Mouse (Mus musculus): ENCODE data around the gene Mrtfb. TPM values are rescaled to one million over a fixed set of nuclear protein-coding genes. Genes with fewer than 3 reads are reported as not detected.
"Not testable (repeated sequence)": the region's sequence is repeated elsewhere in the genome, so short reads cannot be mapped to it uniquely, and the experiment has no call there.

The Mrtfb gene
- polyA plus RNA-seq, 1 experiment from 2014 or later: 9.9 TPM

GRCm38 (mm10) chr16:13286425-13286824 is 30.1 kb downstream of the Mrtfb start:
- not testable (repeated sequence) for H3K27me3 ChIP-seq (replicated peaks); H3K27ac ChIP-seq (replicated peaks); ATAC-seq (ENCODE audit: low FRiP score); H3K4me3 ChIP-seq (replicated peaks); H3K9me3 ChIP-seq (replicated peaks); H3K36me3 ChIP-seq; H3K9ac ChIP-seq (replicated peaks); H3K4me1 ChIP-seq; H3K4me2 ChIP-seq

GRCm38 (mm10) chr16:13297860-13298259 is 41.6 kb downstream of the Mrtfb start:
- no peak overlapping the region for H3K27ac ChIP-seq (replicated peaks)
- H3K4me2 ChIP-seq: no peak overlapping the region
- no peak for ATAC-seq (ENCODE audit: low FRiP score)
- H3K4me3 ChIP-seq (replicated peaks): no peak overlapping the region
- H3K9ac ChIP-seq (replicated peaks): no peak overlapping the region
- no peaks in the 10 kb centered on the region for H3K4me1 ChIP-seq
- no peaks in the 10 kb centered on the region for H3K27me3 ChIP-seq (replicated peaks)
- no peaks in the 10 kb centered on the region for H3K9me3 ChIP-seq (replicated peaks)
- 59% methylated on average over 1 of the region's 1 CpGs for WGBS
- H3K36me3 ChIP-seq: peaks cover 3% of the 10 kb centered on the region; the same call in 1 of the 2 replicates

- Histone ChIP-seq H3K9ac (replicated peaks) (no peak overlapping the region), H3K4me1 (no peaks in the 10 kb centered on the region), H3K4me3 (replicated peaks) (no peak overlapping the region), H3K9me3 (replicated peaks) (no peaks in the 10 kb centered on the region), H3K4me2 (no peak overlapping the region), H3K36me3 (peaks cover 3% of the 10 kb centered on the region; the same call in 1 of the 2 replicates), H3K27ac (replicated peaks) (no peak overlapping the region), H3K27me3 (replicated peaks) (no peaks in the 10 kb centered on the region)
- ATAC-seq (ENCODE audit: low FRiP score): no peak
- 81% methylated on average over 2 of the region's 2 CpGs for WGBS
These were observed 42.7 kb downstream of the Mrtfb start for GRCm38 (mm10) chr16:13298991-13299390.

- Histone ChIP-seq H3K9ac (replicated peaks) (no peak overlapping the region), H3K4me1 (no peaks in the 10 kb centered on the region), H3K4me3 (replicated peaks) (no peak overlapping the region), H3K4me2 (no peak overlapping the region), H3K9me3 (replicated peaks) (no peaks in the 10 kb centered on the region), H3K27me3 (replicated peaks) (no peaks in the 10 kb centered on the region), H3K27ac (replicated peaks) (0 out of 2 replicates have a peak overlapping the region, but pooled peaks have one; percentile 37), H3K36me3 (no peaks in the 10 kb centered on the region)
- WGBS: 92% methylated on average over 3 of the region's 3 CpGs
- no peak for ATAC-seq (ENCODE audit: low FRiP score)
These were observed 49.9 kb downstream of the Mrtfb start for GRCm38 (mm10) chr16:13306065-13306695.

GRCm38 (mm10) chr16:13310096-13310683 is 53.9 kb downstream of the Mrtfb start:
- Histone ChIP-seq H3K9ac (replicated peaks) (no peak overlapping the region), H3K27ac (replicated peaks) (no peak overlapping the region), H3K4me2 (no peak overlapping the region), H3K36me3 (no peaks in the 10 kb centered on the region), H3K4me1 (no peaks in the 10 kb centered on the region), H3K9me3 (replicated peaks) (no peaks in the 10 kb centered on the region), H3K27me3 (replicated peaks) (no peaks in the 10 kb centered on the region), H3K4me3 (replicated peaks) (no peak overlapping the region)
- no peak for ATAC-seq (ENCODE audit: low FRiP score)
- 66% methylated on average over 1 of the region's 1 CpGs for WGBS

DNA sequence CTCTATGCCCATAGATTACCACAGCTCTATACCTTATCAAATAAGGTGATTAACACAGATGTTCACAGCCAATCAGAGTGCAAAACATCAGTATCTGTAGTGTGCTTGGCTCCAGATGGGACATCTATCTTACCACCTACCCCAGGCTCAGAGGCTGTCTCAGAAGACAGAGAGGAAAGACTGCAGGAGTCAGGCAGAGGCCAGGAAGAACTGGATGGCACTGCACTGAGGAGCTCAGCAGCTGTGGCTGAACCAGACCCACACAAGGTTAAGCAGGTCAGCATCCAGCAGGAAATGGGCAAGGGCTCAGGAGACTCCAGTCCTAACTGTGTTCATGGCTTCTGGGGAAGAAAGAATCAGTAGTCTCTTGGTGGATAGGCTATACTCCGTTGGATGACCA is 55.1 kb downstream of the Mrtfb start:
- Histone ChIP-seq H3K36me3 (no peaks in the 10 kb centered on the region), H3K9ac (replicated peaks) (no peak overlapping the region), H3K9me3 (replicated peaks) (no peaks in the 10 kb centered on the region), H3K4me2 (no peak overlapping the region), H3K4me1 (no peaks in the 10 kb centered on the region), H3K27ac (replicated peaks) (no peak overlapping the region), H3K4me3 (replicated peaks) (no peak overlapping the region), H3K27me3 (replicated peaks) (no peaks in the 10 kb centered on the region)
- 94% methylated on average over 1 of the region's 1 CpGs for WGBS
- no peak for ATAC-seq (ENCODE audit: low FRiP score)

GRCm38 (mm10) chr16:13313096-13313719 is 56.9 kb downstream of the Mrtfb start:
- Histone ChIP-seq H3K4me1 (no peaks in the 10 kb centered on the region), H3K27ac (replicated peaks) (no peak overlapping the region), H3K9me3 (replicated peaks) (no peaks in the 10 kb centered on the region), H3K36me3 (no peaks in the 10 kb centered on the region), H3K4me3 (replicated peaks) (no peak overlapping the region), H3K9ac (replicated peaks) (no peak overlapping the region), H3K4me2 (no peak overlapping the region), H3K27me3 (replicated peaks) (no peaks in the 10 kb centered on the region)
- ATAC-seq (ENCODE audit: low FRiP score): no peak
- 93% methylated on average over 5 of the region's 5 CpGs for WGBS

DNA sequence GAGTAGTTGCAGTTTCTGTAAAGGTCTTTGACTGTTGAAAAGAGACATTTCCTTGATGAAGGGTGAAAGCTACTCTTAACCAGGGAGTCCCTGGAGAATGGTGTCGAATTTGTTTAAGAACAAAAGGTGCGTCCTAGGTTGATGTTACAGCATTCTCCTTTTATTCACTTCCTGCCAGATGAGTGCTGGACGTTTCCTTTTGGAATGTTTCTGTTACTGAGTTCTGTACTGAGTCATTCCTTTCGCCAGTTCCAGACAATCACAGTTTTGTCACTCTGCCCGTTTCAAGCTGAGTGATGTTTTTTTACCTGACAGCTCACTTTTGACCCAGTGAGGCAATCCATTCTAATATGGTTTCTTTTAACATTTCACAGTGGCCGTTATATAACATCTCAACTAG is 67.5 kb downstream of the Mrtfb start:
- no peak overlapping the region for H3K4me2 ChIP-seq
- WGBS: 36% methylated on average over 6 of the region's 6 CpGs
- no peaks in the 10 kb centered on the region for H3K36me3 ChIP-seq
- H3K4me1 ChIP-seq: no peaks in the 10 kb centered on the region
- no peak overlapping the region for H3K27ac ChIP-seq (replicated peaks)
- H3K4me3 ChIP-seq (replicated peaks): no peak overlapping the region
- no peaks in the 10 kb centered on the region for H3K27me3 ChIP-seq (replicated peaks)
- no peak for ATAC-seq (ENCODE audit: low FRiP score)
- no peaks in the 10 kb centered on the region for H3K9me3 ChIP-seq (replicated peaks)
- no peak overlapping the region for H3K9ac ChIP-seq (replicated peaks)

- 98% methylated on average over 3 of the region's 3 CpGs for WGBS
- H3K27ac ChIP-seq (replicated peaks): no peak overlapping the region
- no peaks in the 10 kb centered on the region for H3K9me3 ChIP-seq (replicated peaks)
These were observed 70.3 kb downstream of the Mrtfb start for GRCm38 (mm10) chr16:13326622-13327021.

DNA sequence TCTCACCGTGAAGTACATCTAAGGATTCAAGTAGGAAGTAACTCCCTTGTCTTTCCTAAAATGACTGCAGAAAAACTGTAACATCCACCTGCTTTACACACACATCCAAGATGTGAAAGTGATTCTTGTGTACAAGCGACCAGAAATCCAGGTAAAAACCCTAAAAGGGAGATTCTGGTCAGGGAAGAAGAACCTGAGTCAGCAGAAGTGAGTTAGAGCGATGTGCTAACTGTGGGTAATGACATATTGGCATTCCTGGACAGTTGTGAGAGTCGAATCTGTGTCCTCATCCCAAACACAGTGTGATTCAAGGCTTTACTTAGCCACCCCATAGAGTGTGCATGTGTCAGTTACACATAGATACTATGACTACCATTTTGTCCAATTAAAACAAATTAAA is 72.4 kb downstream of the Mrtfb start:
- Histone ChIP-seq H3K27ac (replicated peaks) (no peak overlapping the region), H3K4me2 (no peak overlapping the region), H3K4me3 (replicated peaks) (no peak overlapping the region), H3K4me1 (peaks cover 13% of the 10 kb centered on the region), H3K9ac (replicated peaks) (no peak overlapping the region), H3K9me3 (replicated peaks) (no peaks in the 10 kb centered on the region), H3K36me3 (no peaks in the 10 kb centered on the region), H3K27me3 (replicated peaks) (no peaks in the 10 kb centered on the region)
- 90% methylated on average over 4 of the region's 4 CpGs for WGBS
- ATAC-seq (ENCODE audit: low FRiP score): no peak

More at GRCm38 (mm10) chr16:13326622-13327021, 70.3 kb downstream of the Mrtfb start:
- Histone ChIP-seq H3K9ac (replicated peaks) (no peak overlapping the region), H3K36me3 (no peaks in the 10 kb centered on the region), H3K4me1 (peaks cover 10% of the 10 kb centered on the region; the same call in 1 of the 2 replicates), H3K4me3 (replicated peaks) (no peak overlapping the region), H3K4me2 (no peak overlapping the region), H3K27me3 (replicated peaks) (no peaks in the 10 kb centered on the region)
- no peak for ATAC-seq (ENCODE audit: low FRiP score)

DNA sequence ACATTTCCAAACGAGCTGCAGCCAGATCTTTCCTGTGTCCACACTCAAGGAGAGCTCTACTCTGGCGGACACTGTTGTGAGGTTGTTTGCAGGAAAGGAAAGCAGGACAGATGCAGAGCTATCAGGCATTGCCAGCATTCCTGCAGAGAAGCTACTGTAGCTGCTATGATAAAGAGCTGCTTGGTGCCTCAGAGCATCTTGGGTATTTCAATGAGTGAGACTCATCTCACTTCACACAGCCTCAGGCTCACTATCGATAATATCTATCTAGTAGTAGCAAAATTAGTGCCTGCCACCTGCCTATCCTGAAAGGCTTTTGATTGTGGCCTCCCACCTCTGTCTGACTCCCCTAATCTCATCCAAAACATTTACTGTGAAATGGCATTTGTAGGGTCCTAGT is 73.4 kb downstream of the Mrtfb start:
- Histone ChIP-seq H3K4me1 (peaks cover 13% of the 10 kb centered on the region), H3K4me2 (no peak overlapping the region), H3K9me3 (replicated peaks) (no peaks in the 10 kb centered on the region), H3K36me3 (no peaks in the 10 kb centered on the region), H3K27me3 (replicated peaks) (no peaks in the 10 kb centered on the region), H3K4me3 (replicated peaks) (no peak overlapping the region), H3K9ac (replicated peaks) (no peak overlapping the region), H3K27ac (replicated peaks) (no peak overlapping the region; the same call in 1 of the 2 replicates)
- 71% methylated on average over 3 of the region's 3 CpGs for WGBS
- ATAC-seq (ENCODE audit: low FRiP score): no peak

GRCm38 (mm10) chr16:13330221-13330659 is 74.0 kb downstream of the Mrtfb start:
- no peak; the same call in 1 of the 2 replicates for ATAC-seq (ENCODE audit: low FRiP score)
- no peaks in the 10 kb centered on the region for H3K27me3 ChIP-seq (replicated peaks)
- H3K4me3 ChIP-seq (replicated peaks): no peak overlapping the region
- H3K4me2 ChIP-seq: no peak overlapping the region
- H3K27ac ChIP-seq (replicated peaks): 0 out of 2 replicates have a peak overlapping the region, but pooled peaks have one; percentile 41
- H3K9ac ChIP-seq (replicated peaks): no peak overlapping the region
- no peaks in the 10 kb centered on the region for H3K9me3 ChIP-seq (replicated peaks)
- peaks cover 13% of the 10 kb centered on the region for H3K4me1 ChIP-seq
- 53% methylated on average over 6 of the region's 6 CpGs for WGBS
- H3K36me3 ChIP-seq: no peaks in the 10 kb centered on the region

Measured in neural tube, embryonic 15.5 days (tissue).